Mouse (Mus musculus) left cerebral cortex, postnatal 36 days (tissue): Measurements from ENCODE around the gene Zfp280c. TPM values are rescaled to one million over a fixed set of nuclear protein-coding genes. Genes with fewer than 3 reads are reported as not detected.

Source experiments
- DNase-seq, 2 experiments: peaks; one replicate each; pipeline ENCODE4 v3.0.0; 2021 to 2022; ENCODE audit warnings: low spot score in 2 of 2, mixed read lengths in 1 of 2
- intact Hi-C: fragments of 180-260 bp; cut with DNase I; formaldehyde crosslinking; loops from one replicate; pipeline ENCODE4 v1.15.1; 2025
- total RNA-seq, 2 experiments: library from RNA; stranded (reverse); gene quantifications; 2 replicates each; pipeline ENCODE4 v1.2.3; 2021

Zfp280c gene
- total RNA-seq, result 10 to 100 TPM; 19.8 to 23.4 TPM

- intact Hi-C loops, result loop anchor here (1.0 kb wide), 1 partner anchor 29 kb away; the partner anchor contains the start of gene Slc25a14
- DNase-seq, result peak; percentile 69 to 76
These were observed at the start of gene Zfp280c for GRCm38 (mm10) chrX:48594099-48594760. TSS of gene Zfp280c (minus strand) at chrX:48594504.

- intact Hi-C loops, result no loop called here
- no peak for DNase-seq
These were observed 42.7 kb upstream of the Zfp280c start for GRCm38 (mm10) chrX:48637032-48637431.

DNA sequence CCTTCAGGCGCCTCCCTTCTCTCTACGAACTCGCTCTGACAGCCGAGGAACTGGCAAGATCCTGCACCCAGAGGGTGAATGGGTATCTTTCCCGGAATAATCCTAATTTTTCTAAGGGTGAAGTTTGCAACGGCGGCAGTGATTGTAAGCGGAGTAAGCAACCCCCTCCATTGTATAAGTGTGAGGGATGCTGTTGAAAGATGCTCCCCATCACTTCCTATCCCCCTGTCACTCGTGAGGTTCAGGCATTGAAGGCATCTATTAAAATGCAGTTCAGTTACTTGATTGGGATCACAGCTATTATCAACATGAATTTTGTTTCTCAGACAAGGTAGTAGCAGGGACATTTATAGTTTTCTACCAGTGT, 29.7 kb upstream of the Zfp280c start:
- intact Hi-C loops, result no loop called here
- DNase-seq, result no peak

DNA sequence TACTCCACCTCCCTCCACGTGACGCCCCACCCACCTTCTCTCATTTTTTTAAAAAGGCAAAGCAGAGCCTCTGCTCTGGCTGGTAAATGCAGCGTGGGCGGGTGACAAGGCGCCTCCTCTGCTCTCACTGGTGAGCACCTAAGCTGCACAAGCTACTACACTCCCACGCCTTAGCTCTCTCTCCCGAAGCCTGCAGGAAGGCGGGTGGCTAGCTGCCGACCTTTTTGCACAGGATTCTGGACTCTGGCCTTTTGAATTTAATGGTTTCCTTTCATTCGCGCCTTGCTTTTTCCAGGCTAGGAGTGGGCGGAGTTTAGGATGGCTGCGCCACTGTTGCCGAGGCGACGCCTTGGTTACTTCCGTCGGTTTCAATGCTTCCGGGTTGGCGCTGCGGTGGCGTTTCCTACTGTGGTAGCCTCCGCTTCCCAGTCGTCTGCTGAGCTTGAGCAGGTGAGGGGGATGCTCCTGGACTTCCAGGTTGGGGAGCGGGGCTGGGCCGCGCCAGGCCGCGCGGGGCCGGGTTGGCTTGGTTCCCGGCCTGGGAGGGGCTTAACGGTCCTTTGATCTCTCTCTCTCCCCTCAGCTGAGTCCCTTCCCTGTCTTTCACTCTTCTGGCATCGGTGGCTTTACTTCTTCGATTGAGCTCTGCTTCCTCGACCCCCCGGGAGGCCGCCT, 29.2 kb upstream of the Zfp280c start, which contains the start of gene Slc25a14:
Gene Slc25a14 (plus strand): TSS at position 35 of the 675 bp plus-strand sequence.
- intact Hi-C loops, result loop anchor here (1.0 kb wide), 1 partner anchor 29 kb away; the partner anchor contains the start of gene Zfp280c
- peak; percentile 78 to 82 for DNase-seq

- no peak for DNase-seq
- intact Hi-C loops, result loop anchor here (1.0 kb wide), 1 partner anchor 29 kb away; the partner anchor contains the start of gene Zfp280c
These were observed 28.7 kb upstream of the Zfp280c start for GRCm38 (mm10) chrX:48623049-48623378.

DNA sequence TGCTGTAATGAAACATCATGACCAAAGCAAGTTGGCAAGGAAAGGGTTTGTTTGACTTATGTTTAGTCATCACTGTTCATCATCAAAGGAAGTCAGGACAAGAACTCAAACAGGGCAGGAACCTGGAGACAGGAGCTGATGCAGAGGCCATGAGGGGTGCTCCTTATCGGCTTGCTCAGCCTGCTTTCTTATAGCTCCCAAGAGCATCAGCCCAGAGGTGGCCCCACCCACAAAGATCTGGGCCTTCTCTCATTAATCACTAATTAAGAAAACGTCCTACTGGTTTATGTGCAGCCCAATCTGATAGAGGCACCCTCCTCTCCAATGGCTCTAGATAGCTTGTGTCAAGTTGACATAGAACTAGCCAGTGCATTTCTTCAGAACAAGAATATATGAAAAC, 10.6 kb upstream of the Zfp280c start:
- intact Hi-C loops, result no loop called here
- DNase-seq, result no peak

DNA sequence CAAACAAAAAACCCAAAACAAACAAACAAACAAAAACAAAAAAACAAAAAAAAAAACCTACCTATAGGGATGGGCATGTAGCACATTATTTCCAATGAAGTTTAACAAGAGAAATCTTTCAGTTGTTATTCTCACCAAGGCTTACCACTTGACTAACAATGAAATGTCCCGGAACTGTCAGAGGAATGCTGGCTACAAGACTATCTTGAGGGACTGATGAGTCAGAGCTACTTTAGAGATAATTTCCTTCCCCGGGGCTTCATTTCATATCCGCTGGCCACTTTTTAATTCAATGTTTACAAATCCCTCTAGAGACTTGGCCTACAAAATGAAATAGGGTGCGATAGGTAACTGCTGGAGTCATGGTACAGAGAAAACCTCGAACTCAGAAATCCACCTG, 2.6 kb upstream of the Zfp280c start:
- no peak for DNase-seq
- intact Hi-C loops, result no loop called here

DNA sequence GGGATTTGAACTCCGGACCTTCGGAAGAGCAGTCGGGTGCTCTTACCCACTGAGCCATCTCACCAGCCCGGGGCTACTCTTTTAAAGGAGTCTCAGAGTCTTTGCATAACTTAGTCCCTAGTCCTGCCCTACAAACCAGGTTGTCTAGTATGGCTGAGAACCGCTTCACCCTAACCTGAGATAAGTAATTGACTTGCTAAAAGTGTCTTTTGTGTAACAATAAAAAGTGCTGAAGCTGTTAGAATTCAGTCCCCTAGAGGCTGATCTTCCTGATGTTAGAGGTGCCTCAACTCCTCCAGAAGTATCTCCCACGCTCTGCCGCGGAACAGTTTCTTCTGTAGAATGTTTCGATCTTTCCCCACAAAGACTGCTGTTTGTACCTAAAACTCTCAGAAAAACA, 1.7 kb upstream of the Zfp280c start:
- DNase-seq, result no peak
- intact Hi-C loops, result no loop called here

DNA sequence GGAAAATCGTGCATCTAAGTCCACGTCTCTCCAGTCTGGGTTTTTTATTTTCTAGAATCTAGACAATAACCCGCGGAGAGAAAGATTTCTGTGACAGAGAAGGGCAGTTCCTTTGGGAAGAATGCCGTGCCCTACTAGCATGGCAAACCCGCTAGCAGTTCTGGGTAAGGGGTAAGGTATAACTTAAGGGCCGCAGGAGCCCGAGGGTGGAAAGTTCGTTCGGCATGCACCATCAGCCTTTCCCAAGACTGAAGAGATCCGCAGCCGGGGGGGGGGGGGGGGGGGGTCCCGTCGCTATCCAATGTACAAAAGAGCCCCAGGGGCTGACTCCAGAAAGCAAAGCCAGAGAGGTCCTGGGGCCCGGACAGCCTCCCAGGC, 594 bp downstream of the Zfp280c start:
- intact Hi-C loops, result loop anchor here (1.0 kb wide), 1 partner anchor 30 kb away; the partner anchor contains the start of gene Slc25a14
- DNase-seq, result no peak

DNA sequence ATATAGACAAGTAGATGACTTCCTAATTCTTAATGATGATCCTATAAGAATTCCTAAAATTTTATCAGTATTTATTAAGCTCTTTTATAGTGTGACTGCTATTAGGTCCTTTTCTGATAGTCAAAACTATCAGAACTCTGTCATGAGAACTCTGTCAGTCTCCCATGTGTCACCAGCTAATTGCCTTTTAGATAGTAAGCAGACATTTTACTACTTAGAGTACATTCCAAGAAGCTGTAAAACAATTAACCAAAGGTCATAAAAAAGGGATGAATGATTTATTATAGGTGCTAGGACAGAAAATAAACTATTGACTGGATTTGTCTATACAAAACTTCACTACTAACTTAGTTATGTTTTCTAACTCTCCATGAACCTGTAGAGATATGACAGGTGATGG, 11.0 kb downstream of the Zfp280c start:
- DNase-seq, result no peak
- intact Hi-C loops, result no loop called here

DNA sequence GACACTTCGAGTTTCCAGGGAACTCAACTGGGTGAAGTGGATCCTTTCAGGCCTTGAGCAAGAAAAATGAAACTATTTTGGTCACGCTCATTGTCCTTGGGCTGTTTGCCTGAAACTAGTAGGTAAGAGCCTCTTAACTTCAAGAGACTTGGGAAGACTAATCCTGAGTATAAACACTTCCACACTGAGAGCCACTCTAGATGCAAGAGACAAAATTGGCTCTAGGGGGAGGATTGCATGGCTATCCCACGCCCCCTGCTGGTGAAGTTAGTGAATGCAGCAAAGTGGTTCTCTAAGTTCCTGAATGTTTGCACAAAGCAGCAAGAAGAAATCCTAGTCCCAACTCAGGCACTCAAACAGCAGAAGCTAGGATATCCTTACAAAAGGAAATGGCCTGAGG, 62.1 kb downstream of the Zfp280c start:
- DNase-seq, result peak; percentile 61 to 73
- intact Hi-C loops, result loop anchor here (10.0 kb wide), 1 partner anchor 547 kb away; no protein-coding TSS in a partner anchor

- no peak for DNase-seq
- intact Hi-C loops, result no loop called here
These were observed 67.9 kb downstream of the Zfp280c start for GRCm38 (mm10) chrX:48526435-48526834.

- intact Hi-C loops, result no loop called here
- DNase-seq, result peak; percentile 49 to 52
These were observed 68.4 kb downstream of the Zfp280c start for GRCm38 (mm10) chrX:48525866-48526265.

- DNase-seq, result no peak
- intact Hi-C loops, result no loop called here
These were observed 69.0 kb downstream of the Zfp280c start for GRCm38 (mm10) chrX:48525332-48525731.

DNA sequence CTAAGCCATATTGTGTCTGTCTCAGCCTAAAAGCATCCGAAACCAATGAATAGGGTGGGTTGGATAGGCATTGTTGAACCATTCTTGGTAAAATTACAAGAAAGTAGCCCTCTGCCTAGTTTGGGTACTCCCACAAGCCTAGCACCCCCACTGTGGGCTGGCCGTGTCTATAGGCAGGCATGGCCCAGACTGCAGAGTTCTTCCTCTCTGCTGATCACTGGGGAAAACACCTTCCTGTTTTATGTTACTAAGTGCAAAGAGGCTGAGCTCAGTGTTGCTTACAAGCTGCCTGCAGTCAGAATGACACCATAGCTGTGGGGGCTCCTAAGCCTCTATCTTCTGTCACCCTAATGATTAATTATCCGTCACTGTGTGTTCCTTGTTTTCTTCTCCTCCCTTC, 70.8 kb downstream of the Zfp280c start:
- intact Hi-C loops, result no loop called here
- no peak for DNase-seq

GRCm38 (mm10) chrX:48521651-48522050, 72.7 kb downstream of the Zfp280c start:
- no peak for DNase-seq
- intact Hi-C loops, result no loop called here

- DNase-seq, result peak in 1 of 2 experiments; percentile 15
- intact Hi-C loops, result no loop called here
These were observed 74.7 kb downstream of the Zfp280c start for GRCm38 (mm10) chrX:48519549-48520085.

DNA sequence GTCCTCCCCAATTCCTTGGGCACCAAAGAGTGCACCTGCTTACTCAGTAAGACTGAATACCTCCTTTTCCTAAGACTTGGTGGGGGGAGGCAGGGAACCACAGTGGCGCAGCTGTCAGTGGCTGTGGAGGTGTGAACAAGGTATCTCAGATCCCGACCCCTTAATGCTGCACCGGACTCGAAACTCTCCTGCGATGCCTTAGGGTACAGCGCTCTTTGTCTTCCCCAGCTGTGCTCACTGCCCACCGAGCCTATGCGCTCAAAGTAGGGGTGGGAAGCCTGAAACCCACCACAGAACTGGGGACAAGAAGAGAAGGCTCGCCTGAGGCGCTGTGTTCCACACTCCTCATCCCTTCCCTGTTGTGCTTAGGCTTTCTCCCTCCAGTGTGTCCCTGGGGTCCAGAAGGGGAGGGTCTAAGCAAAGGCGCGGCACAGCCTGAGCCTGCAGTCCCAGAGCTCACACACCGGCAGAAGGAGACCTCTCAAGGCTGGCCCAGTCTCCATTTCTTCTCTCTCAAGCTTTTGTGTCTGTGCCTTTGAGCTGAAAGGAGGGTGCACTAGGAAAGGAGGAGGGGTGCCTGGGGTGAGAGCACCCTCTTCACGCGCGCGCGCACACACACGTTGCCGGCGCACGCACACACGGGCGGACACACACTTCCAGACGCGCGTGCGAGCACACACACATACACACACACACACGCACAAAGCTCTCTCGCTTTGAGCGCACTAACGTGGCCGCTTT, 75.3 kb downstream of the Zfp280c start, which contains the start of gene Rab33a:
Gene Rab33a (plus strand): TSS at position 478 of the 741 bp plus-strand sequence.
- DNase-seq, result peak; percentile 43 to 63
- intact Hi-C loops, result no loop called here

DNA sequence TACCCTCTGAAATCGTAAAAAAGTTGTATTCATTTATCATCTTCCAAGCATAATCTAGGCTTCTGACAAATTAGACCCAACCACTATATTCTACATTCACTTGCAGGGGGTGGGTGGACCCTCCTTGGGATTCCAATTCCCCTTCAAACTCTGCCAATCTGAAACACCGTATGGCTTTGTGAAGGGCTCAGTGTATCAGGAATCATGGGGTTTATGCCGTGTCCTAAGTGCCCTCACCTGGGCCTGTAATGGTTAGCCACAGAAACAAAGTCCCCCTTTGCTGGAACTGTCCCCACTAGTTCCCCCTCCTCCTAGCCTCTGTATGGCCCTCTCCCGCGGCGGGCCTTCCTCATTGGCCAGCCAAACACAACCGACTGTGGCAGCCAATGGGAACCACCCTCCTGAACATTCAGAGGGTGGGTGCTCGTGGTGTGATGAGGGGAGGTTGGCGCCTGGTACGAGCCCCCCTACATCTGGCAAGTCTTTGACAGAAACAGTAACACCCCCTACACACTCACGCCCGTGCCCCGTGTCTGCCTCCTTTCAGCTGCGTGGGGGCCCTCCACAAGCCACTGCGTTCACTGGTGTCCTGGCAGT, 76.0 kb downstream of the Zfp280c start:
- intact Hi-C loops, result no loop called here
- peak; percentile 26 to 50 for DNase-seq

DNA sequence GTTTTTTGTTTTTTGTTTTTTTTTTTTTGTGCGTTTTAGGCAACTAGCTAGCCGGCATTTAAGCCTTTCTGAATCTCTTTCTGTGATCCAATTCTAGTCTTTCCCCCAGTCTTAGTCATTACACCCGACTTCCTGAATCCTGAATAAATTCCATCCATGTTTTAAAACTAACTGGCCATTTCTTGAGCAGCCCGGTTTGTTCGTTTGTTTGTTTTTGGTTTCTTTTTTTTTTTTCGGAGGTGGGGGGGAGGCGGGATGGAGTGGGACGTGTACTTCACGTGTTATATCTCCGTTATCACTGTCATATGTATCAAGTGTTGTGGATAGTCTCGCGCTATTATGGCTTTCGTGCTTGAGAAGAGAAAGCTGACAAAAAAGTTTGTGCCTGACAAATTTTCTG, 80.5 kb downstream of the Zfp280c start:
- no peak for DNase-seq
- intact Hi-C loops, result no loop called here
